ENCODE assay signal across 8 mouse cellular contexts in genomic region chr13:45964853-45965593, GRCm38 (mm10). TPM values are rescaled to one million over a fixed set of nuclear protein-coding genes. Genes with fewer than 3 reads are reported as not detected.
DNase-seq lines count a peak whose midpoint lies in the region; ATAC-seq lines count a peak whose summit lies in the region.

Gene Atxn1, minus strand, starts transcription at chr13:45965008.

- peak; percentile 72 for DNase-seq in MN1 (ENCODE audit: low spot score)
- peak; percentile 80 for DNase-seq in cerebellum, adult 8-10 months
- DNase-seq in layer of hippocampus, postnatal 14 days (ENCODE audit: low spot score in 2 of 2): peak; percentile 65 to 69
- peak; percentile 88 for DNase-seq in lung, postnatal 36 days
- peak; percentile 90 for DNase-seq in retina, postnatal 1 day
- peak; percentile 57 for DNase-seq in thymus, postnatal 4 days

- ATAC-seq in frontal cortex, adult (ENCODE audit: low TSS enrichment): peak; percentile 41
- peak; percentile 51 to 64 for ATAC-seq in hematopoietic stem cell, adult 5-6 weeks (replicated peaks in 1 of 2; ENCODE audit: insufficient read depth in 1 of 2, low FRiP score in 2 of 2, low TSS enrichment in 1 of 2, low read depth in 1 of 2, poor library complexity in 2 of 2, severe bottlenecking in 2 of 2)

RNA-seq across cellular contexts. Expression of gene Atxn1, which starts in this region (rescaled TPM):
- 13.1 and 19.8 TPM in 2 replicates for total RNA-seq in hematopoietic stem cell, adult 5-6 weeks (2017)
- total RNA-seq in layer of hippocampus, postnatal 14 days (2021): 100 to 1,000 TPM in 1 of 2 experiments, 10 to 100 TPM in 1; 92.4 to 124 TPM

Comparison
In these comparisons a context has a peak if more than half of its experiments do, and no peak if none do; other contexts are left out.
1. Peak in every context shown above with its lines: DNase-seq and ATAC-seq.